12 mouse cellular contexts compared by ENCODE assay signal in the genomic region with DNA sequence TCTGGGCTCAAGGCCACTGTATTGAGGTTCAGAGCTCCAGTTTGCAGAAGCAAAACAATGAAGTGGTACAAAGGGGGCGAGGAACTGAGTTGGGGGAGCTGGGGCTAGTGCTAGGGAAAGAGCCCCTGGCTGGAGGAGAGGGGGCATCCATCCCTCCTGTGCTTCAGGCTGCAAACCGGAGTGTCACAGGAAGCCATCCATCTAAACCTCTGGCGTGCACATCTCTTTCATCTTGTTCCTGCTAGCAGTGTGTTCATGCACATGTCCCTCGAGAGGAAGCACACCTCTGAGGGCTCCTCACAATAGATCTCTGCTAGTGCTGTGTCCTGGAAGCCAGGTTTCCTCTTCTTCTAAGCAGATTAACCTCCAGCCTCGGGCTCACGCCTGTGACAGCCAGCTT.
DNase-seq lines count a peak whose midpoint lies in the region; ATAC-seq lines count a peak whose summit lies in the region.
"Had no signal": no experiment of that assay in that cellular context is flagged by ENCODE, and none has a peak within 500 bp of the region (broad histone marks: within the 10 kb centered on the region; RNA-seq: fewer than 3 reads in every experiment).

No protein-coding gene starts in this region.

- no peak overlapping the region for H3K4me3 ChIP-seq in hindbrain, embryonic 13.5 days
- H3K4me3 ChIP-seq: erythroblast, embryonic 14.5 days had no signal

- peak; percentile 62 for DNase-seq in adrenal gland, adult 2 months
- no peak for DNase-seq in adrenal gland, postnatal 25 days
- peak; percentile 20 for DNase-seq in kidney, adult 9 months
- DNase-seq in kidney, adult 11 months: no peak
- DNase-seq in mesoderm, embryonic 11.5 days (ENCODE audit: low read depth, low spot score): peak; percentile 47
- DNase-seq in left cerebral cortex, postnatal 14 days (ENCODE audit: low spot score in 2 of 2): no peak
- no peak for DNase-seq in cerebellum, adult 9-10 months
- DNase-seq: gastrocnemius, postnatal 14 days; right cerebral cortex, postnatal 4 days; thymus, adult 2 months had no signal

- H3K4me1 ChIP-seq in hindbrain, embryonic 13.5 days (replicated peaks): peaks cover 24% of the 10 kb centered on the region

- H3K4me2 ChIP-seq in hindbrain, embryonic 13.5 days: no peak overlapping the region

- peak overlapping the region; percentile 36; the same call in 1 of the 2 replicates for H3K27ac ChIP-seq in hindbrain, embryonic 13.5 days

- intact Hi-C loops in left cerebral cortex, postnatal 14 days (cut with DNase I): no loop called here

- peak overlapping the region; percentile 46; the same call in 1 of the 2 replicates for H3K9ac ChIP-seq in hindbrain, embryonic 13.5 days

- no peak for ATAC-seq in hindbrain, embryonic 13.5 days (ENCODE audit: low FRiP score)

- no peaks in the 10 kb centered on the region for H3K36me3 ChIP-seq in hindbrain, embryonic 13.5 days

- WGBS in hindbrain, embryonic 13.5 days: 45% methylated on average over 6 of the region's 6 CpGs

- 0 out of 2 replicates have a peak, but pooled peaks cover 4% of the 10 kb centered on the region for H3K27me3 ChIP-seq in hindbrain, embryonic 13.5 days

- no peaks in the 10 kb centered on the region for H3K9me3 ChIP-seq in hindbrain, embryonic 13.5 days

Comparison
In these comparisons a context has a peak if more than half of its experiments do, and no peak if none do; other contexts are left out.
1. DNase-seq: peak in adrenal gland, adult 2 months (single experiment), kidney, adult 9 months (single experiment) and mesoderm, embryonic 11.5 days (single experiment); none in adrenal gland, postnatal 25 days (single experiment), kidney, adult 11 months (single experiment), left cerebral cortex, postnatal 14 days (0 of 2) and cerebellum, adult 9-10 months (single experiment).